Mouse (Mus musculus) monocyte, adult 2 months (primary cell): Measurements from ENCODE around the gene Kcnb1.

Source experiments
- DNase-seq, 2 experiments: peaks; one replicate each; pipeline ENCODE4 v3.0.0; 2022; ENCODE audit warnings: low spot score in 2 of 2, low read depth in 1 of 2

The Kcnb1 gene

DNA sequence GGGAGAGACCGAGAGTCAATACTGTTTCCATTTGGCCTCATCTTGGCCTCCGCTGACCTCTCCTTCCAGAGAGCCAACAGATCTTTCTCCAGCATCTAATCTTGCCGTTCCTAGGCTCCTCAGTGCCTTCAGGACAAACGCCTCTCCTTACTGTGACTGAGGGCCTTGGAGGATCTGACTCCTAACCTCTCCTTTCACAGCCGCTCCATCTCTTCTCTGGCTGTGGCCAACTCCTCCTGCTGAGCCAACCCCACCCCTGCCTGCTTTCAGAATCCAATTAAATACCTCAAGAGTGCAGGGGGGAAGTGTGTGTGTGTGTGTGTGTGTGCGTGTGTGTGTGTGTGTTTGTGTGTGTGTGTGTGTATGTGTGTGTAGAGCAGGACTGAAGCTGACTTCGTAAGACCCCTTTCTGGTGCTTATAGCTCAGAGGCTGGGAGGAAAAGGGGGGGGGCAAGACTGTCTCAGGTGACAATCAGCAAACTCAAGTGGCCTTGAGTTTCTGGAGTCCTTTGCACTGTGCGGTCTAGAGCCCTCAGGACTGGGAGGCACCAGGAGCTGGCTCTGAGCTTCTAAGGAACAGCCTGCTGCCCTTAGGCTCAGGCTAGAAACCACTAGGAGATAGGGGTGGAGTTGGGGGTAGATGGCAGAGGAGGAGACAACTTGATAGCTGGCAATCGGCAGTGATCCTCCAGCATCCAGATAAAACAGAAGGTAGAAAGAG is 59.7 kb downstream of the Kcnb1 start:
- DNase-seq, result no peak

DNA sequence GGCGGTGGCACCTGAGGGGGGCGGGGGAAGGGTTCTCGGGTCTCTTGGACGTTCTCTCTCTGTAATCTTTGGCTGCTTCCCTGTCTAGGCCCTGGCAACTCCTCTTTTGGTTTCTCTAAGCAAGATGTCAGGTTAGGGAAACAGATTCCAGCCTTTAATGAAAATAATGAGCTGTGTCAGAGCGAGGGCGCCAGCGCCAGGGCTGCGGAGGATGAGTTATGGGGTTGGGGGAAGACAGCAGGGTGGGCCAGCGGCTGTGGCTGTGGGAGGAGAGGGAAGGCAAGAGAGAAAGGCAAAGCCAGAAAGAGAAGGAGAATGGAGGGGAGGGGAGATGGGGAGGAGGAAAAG is 60.4 kb downstream of the Kcnb1 start:
- no peak for DNase-seq

DNA sequence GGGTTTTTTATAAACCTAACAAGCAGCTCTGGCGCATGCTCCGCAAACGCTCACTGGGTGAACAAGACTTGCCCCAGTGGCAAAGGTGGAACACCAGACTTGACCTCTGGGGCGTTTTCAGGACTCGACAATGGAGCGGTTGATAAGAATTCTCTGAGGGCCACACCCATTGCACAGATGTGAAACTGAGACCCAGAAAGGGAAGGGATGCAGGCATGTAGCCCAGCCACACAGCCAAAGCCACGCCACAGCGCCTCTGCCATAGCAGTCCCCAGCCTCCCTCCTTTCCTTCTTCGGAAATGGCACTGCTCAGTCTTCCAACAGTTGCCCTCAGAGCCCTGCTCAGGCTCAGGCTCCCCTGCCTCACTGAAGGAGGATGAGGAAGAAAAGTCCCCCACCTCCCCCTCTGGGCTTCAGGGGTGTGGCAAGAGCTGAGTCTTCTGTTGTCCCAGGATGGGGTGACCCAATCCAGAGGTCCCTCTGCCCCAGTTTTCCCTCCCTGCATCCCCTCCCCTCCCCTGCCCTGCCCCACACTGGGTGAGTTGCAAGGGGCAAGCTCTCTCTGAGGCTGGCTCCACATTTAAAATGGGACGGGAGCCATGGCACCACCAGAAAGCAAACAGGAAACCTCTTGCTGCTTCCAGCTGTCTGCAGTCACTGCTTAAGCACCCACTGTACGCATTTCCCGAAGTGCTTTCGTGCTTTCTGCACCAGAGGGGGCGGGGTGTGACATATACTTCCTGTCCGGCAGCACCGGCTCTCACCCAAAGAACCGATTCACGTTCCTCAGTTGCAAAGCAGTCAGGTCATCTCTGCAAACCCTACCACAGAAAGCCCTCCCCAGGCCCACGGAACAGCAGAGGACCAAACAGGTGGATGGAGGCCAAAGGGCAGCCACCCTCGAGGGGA is 61.0 kb downstream of the Kcnb1 start:
- DNase-seq, result no peak

DNA sequence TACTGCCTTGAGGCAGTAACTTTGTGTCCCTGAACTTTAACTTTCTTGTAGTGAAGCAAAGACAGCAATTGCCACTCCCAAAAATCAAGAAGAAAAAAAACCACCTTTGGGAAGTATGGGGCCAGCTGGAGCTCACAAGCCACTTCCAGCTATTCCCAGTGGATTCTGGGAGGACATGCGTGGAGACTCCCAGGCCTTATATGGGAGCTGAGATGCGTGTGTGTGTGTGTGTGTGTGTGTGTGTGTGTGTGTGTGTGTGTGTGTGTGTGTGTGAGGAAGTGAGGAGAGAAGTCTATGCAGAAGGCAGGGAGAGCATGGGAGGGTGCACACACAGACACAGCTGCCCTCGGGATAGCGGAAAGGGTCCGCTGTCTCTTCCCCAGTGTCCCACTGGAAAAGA is 62.6 kb downstream of the Kcnb1 start:
- DNase-seq, result no peak

DNA sequence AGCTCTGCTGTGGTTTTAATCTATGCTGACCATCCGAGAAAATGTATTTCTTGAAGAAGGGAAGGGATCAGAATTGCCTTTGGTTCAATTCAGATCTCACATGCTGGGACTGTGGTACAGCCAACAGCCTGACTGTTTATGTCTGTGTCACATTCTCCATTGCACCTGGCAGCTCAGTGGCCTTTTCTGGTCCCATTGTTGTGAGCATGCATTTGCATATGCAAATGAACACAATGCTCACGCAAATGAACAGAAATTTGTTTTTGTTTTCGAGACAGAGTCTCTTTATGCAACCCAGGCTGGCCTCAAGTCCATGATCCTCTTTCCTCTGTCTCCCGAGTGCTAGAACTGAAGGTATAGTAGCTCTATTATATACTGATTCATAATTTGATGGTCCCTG is 64.2 kb downstream of the Kcnb1 start:
- DNase-seq, result no peak

DNA sequence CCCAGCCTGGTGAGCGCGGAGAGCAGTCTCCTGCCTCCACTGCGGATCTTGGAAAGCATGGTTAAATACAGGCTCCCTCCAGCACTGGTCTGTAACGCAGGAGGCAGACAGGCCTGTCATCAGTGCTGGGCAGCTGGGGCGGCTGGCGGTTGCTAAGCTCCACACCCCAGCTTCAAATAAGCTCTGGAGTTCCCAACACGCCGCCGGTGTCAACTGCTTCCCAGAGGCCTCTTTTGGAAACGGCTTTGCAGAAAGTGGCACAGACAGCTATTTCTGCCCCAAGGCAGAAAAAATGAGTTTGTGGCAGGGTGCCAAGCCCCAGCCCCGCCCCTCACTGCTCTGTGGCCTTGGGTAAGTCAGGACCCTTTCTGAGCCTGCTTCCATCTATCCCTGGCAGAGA is 66.0 kb downstream of the Kcnb1 start:
- DNase-seq, result no peak

DNA sequence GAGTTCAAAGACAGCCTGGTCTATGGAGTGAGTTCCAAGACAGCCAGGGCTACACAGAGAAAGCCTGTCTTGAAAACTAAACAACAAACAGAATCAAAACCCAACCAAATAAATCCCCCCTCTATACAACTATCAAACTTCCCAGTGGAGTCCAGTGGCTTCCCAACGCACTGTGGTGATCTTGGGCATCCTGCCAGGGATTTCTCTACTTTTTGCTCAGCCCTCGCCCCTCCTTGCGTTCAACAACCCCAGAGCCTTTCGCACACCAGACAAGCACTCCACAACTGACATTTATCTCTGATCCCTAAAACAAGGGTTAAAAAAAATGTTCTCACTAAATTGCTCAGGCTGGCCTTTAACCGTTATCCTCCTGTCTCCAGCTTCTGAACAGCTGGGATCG is 67.2 kb downstream of the Kcnb1 start:
- DNase-seq, result no peak

DNA sequence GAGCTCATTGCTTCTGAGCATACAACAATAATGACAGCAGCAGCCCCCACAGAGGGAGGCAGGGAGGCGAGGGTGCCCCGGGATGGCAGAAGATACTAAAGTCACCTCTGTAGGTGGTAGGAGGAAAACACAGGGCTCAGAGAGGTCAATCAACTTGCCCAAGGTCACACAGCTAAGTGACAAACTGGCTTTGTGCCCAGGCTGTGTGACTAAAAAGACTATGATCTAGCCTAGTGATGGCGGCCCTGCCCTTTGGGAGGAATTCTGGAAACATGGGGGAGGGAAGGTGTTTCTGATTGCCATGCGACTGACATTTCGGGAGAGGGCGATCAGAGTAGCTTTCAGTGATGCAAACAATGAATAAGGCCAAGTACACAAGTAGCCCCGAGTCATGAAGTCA is 68.0 kb downstream of the Kcnb1 start:
- DNase-seq, result no peak

DNA sequence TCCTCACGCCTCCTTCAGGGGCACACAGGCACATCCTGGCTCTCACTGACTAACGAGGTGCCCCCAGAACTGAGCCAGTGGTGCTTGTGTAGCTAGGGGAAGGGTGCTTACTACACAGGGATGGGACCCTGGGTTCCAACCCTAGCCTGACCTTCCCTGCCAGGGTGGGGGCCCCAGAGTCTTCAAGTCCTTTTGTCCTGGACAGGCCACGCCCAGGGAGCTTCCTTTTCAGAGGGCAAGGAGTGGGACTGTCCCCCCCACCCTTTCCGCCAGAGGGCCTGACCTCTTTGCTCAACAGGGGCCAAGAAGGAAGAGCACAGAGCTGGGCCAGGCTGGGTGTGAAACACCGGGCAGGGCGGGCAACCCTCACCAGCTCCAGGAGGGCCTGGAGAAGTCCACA is 68.7 kb downstream of the Kcnb1 start:
- DNase-seq, result no peak

DNA sequence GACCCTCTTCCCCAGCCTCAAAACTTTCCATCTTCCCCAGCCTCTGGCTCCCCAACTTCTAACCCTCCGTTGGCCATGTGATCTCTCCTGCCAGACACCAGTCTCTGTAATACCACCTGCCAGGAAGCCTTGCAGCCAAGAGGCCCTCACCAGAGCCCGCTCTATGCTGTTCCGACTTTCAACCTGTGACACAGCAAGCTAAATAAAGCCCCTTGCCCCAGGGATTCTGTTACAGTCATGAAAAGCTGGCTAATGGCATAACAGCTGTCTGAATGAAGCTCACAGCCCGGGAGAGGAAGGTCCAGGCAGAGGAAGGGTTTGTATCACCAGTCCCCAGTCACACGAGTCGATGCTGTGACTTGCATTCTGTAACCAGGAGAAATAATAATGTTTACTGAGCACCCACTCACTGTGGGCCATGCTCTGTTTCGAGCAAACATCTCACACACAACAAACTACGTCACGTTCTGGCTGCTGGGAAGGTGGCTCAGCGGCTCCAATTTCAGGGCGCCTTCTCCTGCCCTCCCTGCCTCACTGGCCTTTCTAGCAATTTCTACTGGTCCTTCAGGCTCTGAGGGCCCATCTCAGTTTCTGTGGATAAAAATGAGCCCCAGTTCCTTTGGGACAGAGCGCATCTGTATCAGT is 69.6 kb downstream of the Kcnb1 start:
- no peak for DNase-seq

DNA sequence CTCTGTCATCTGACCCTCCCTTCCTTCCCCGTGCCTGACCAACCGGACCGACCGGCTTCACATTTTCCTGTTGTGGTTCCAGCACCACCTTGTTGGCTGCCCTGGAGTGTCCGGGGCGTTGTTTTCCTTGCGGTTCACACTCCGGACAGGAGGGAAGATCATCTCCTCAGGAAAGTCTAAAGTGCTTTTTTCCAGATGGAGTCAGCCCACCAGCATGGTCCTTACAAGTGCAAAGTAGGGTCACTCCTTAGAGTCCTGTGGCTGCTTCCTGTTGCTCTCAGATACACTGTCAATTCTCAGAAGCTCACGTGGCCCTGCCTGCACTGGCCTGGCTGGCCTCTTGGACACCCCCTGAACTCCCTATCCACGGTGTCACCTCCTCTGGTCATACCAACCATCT is 71.9 kb downstream of the Kcnb1 start:
- DNase-seq, result no peak

DNA sequence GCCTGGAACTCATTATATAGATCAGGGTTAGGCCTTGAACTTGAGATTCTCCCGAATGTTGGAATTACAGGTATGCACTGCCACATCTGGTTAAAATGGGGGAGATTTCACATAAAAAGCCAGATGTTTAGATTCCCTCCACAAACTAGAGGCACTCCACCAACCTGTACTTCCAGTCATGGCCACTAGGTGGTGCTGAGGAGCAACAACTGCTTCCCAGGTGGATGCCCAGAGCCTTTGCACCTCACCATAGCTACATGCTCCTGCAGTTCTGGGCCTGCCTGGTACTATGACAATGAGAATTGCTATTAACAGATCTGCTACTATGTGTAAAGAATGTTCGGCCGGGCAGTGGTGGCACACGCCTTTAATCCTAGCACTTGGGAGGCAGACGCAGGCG is 77.2 kb downstream of the Kcnb1 start:
- peak in 1 of 2 experiments; percentile 62 for DNase-seq

DNA sequence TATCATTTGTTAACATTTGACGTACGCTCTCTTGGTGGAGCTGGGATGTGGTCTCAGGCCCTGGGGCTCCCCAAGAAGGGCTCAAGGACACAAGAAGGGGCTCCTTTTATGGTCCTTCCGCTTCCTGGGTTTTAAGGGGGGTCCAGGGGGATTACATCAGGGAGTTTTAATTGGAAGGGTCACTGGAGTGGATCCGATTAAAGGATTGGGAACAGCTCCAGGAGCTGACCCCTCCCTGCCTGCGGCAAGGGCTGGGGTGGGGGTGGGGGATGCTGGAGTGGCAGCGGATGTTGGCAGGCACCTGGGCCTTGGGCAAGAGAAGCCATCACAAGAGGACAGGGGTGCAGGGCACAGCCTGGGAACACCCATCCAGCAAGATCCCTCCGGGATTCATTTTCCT is 77.7 kb downstream of the Kcnb1 start:
- DNase-seq, result no peak

DNA sequence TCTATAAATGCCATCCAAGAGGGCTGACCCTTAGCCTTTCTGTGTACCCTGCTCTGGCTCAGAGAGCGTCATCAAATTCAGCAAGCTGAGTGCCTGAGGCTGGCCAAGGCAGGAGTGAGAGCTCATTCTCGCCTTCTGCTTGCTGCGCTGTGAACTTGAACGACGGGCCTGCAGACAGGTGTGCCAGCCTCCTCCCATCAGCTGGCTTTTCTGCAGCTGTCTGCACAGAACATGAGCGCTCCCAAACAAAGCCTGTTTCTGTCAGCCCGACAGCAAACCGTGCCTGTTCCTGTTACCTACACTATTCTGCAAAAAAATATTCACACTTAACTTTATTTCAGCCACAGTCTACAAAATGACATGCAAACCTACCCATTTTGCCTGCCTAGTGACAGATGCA is 80.4 kb downstream of the Kcnb1 start:
- no peak for DNase-seq

DNA sequence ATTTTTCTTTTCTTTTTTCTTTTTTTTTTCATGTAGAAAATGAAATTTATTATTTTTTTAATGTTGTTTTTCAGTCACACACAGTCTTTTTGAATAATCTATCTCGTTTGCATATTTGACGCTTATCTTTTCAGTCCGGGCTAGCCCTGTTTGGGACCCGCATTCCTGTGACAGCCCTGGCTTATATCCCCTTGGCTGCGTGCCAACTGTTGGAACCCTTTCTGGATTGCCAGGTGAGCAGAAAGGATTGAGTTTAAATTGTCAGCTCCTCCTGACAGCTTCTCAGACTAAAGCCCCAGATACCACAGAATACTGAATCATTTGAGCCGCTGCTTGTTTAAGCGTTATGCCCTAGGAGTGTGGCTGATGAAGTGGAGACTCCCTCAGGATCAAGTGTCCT is 86.4 kb downstream of the Kcnb1 start:
- no peak for DNase-seq

DNA sequence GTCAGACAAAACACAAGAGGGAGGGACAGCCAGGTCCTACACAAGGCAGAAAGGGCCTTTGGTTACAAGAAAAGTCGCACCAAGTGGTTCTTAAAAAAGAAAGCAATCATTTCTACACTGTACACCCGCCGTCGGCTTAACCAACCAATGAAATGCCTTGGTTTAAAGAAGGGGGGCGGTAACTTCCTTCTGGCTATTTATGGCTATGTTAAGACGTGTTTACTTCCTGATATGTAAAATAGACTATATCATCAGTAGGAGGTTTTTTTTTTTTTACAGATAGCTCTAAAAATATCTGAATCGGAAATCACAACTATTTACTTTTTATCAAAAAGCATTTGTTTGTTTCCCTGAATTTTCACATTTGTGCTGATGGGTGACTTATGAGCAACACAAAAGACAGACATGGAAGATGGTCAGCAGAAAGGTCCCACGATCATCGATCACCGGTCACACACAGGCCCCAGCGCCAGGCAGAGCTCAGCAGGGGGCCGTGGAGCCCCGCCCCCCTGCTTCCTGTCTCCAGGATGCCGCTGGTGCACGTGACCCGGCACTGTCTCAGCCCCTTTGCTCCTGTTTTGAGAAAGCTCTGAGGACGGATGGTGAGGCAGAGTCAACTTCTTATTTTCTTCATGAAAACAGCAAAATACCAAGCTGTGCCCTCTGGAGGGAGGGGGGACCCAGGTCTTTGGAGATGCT is 88.1 kb downstream of the Kcnb1 start:
- DNase-seq, result peak; percentile 23 to 58

DNA sequence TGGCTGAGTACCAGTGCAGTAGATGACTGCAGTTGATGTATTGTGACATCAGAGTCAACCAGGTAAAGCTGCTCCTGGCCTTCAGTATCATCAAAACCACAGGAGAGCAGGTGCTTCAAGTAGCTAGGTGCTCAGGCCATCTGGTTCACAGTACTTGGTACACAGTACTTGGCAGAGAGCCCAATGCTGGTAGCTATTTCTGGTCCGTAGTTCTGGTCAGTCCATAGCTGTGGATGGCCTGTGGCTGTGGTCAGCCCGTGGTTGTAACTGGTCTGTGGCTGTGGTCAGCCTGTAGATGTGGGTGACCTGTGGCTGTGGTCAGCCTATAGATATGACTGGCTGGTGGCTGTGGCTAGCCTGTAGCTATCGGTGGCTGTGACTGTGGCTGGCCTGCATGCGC is 95.3 kb downstream of the Kcnb1 start:
- DNase-seq, result no peak

DNA sequence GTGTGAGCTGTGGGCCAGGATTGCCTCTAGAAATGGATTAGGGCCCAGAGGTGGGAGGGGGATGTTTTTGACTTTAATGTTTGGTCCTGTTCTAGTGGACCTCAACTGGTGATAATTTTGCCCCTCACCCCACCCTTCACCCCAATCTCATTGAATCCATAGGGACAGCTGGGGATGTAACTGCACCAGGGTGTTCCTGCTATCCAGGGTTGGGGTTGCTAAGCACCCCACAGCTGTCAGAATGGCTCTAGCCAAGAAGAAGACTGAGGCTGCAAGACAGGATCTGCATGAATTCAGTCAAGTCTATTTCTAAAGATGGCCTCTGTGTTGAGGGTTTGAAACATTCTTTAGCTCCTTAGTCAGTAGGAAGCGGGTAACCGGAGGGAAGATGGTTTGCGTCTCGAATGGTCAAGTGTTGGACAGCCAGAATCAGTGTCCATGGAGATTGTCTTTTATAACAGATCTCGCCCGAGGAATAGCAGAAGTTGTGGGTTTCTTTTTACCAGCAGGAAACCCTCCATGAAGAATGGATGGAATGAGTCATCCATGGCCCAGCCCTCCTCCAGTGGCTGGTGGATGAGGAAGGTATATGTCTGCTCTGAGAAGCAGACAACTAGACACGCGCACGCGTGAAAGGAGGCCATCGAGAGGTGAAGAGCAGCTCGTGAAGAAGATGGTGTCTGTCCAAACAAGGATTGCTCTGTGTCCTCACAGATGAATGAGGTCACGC is 96.6 kb downstream of the Kcnb1 start:
- DNase-seq, result peak; percentile 69 to 74

DNA sequence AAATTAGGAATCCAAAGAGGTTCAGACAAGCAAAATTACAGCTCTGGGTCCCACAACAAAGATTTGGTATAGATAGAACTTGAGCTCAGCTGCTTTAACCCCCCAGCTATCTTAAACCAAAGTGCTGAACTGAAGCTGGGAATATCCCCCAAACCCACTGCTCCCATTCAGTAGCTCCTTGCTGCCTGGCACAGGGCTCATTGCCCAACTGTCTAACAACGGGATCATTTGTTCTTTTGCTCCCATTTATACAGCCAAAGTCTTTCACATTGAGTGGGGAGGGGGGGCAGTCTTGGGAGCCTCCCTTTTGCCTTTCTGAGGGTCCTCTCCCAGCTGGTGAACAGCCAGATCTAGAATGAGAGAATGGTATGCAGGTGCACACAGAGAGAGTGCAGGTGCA is 99.7 kb downstream of the Kcnb1 start:
- no peak for DNase-seq

DNA sequence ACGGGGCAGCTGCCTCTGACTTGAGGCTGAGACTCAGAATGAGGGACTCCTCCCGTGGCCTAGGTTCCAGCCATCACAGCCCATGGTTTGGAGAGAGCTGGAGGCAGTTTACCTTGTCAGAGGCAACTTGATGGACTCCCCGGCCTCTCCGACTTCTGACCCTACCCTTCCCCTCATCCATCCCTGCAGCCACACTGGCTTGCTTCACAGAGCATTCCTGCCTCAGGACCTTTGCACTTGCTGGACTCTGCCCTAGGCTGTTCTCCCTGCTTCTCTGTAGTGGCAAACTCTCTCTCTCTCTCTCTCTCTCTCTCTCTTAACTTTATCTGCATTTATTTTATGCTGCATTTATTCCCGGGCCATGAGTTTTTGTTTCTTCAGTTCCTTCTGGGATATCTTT is 103.1 kb downstream of the Kcnb1 start:
- no peak for DNase-seq

DNA sequence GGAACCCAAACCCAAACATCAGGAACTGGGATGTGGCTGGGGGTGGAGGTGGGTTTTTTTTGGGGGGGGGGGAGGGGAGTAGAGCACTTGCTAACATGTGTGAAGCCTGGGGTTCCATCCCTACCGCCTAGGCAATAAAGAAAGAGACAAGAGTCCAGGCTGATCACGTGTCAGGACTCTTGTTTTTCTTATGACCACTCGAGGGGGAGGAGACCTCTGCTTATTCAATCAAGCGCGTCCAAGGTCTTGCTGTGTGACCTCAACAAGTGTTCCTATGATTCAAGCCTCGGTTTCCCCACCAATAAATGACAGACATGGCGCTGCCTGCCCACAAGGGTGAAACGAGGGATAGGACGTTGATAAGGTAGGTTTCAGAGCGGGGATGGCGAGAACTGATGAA is 103.9 kb downstream of the Kcnb1 start:
- no peak for DNase-seq
